In the genomic region with DNA sequence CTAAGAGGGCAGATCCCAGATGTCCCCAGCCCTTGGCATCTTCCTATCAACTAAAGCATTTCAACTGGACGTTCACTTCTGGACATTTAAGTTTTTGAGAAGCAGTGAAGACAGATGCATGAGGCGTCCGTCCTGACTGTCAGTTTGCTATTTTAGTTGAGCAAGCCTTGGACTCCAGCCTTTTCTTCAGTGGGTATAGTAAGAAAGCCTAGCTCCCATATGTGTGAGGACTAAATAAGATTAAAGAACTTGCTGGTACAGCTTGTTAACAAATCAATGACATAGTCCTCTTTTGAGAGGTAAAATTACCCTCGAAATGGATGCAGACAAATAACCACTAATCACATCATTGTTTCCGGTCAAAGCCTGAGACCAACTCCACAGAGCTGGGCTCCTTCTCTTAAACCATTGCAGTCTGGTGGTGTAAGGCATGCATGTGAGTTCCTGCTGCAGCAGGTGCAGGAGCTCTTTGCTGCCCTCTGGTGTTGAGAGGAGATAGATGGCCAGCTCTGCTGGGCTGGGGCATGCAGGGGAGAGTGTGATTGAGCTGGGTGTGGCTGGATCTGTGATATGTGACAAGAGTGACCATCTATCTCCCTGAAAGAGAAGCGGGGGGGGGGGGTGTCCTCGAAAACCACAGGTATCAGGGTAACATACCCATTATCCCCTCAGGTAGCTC, we compare ENCODE assay signal across 8 mouse cellular contexts. TPM values are rescaled to one million over a fixed set of nuclear protein-coding genes. Genes with fewer than 3 reads are reported as not detected.
DNase-seq lines count a peak whose midpoint lies in the region; ATAC-seq lines count a peak whose summit lies in the region.

No protein-coding gene starts in this region.

- H3K4me3 ChIP-seq in hindbrain, embryonic 13.5 days = no peak overlapping the region

- no peaks in the 10 kb centered on the region for H3K4me1 ChIP-seq in hindbrain, embryonic 13.5 days (replicated peaks)

- H3K9me3 ChIP-seq in hindbrain, embryonic 13.5 days = no peaks in the 10 kb centered on the region

- 57% methylated on average over 7 of the region's 7 CpGs for WGBS in hindbrain, embryonic 13.5 days

- DNase-seq in NIH3T3 (ENCODE audit: low read depth) = peak; percentile 87
- DNase-seq in cerebellum, adult 9-11 months = peak; percentile 59
- DNase-seq in frontal cortex, postnatal 25 days (ENCODE audit: low spot score in 2 of 2) = peak; percentile 17 to 30
- peak; percentile 21 to 64 for DNase-seq in layer of hippocampus, postnatal 25 days (ENCODE audit: extremely low spot score in 1 of 2, low spot score in 1 of 2)
- peak; percentile 84 for DNase-seq in lung, postnatal 14 days
- peak; percentile 85 for DNase-seq in retina, postnatal 1 day
- peak; percentile 58 to 59 for DNase-seq in thymus, postnatal 36 days

- H3K27ac ChIP-seq in hindbrain, embryonic 13.5 days = no peak overlapping the region

- ATAC-seq in hindbrain, embryonic 13.5 days (ENCODE audit: low FRiP score) = peak; percentile 90

- no peaks in the 10 kb centered on the region for H3K27me3 ChIP-seq in hindbrain, embryonic 13.5 days

- no peak overlapping the region for H3K9ac ChIP-seq in hindbrain, embryonic 13.5 days

- no peaks in the 10 kb centered on the region for H3K36me3 ChIP-seq in hindbrain, embryonic 13.5 days

- H3K4me2 ChIP-seq in hindbrain, embryonic 13.5 days = no peak overlapping the region

RNA-seq across cellular contexts. Expression of a gene that starts 29.2 kb away (rescaled TPM):
- 20.2 and 23.1 TPM in 2 replicates for polyA plus RNA-seq in hindbrain, embryonic 13.5 days (2015; fragmentation: Nextera tagmentation; extraction: Ambion mirVana)
- 1 to 10 TPM; 7.3 to 9.8 TPM for total RNA-seq in layer of hippocampus, postnatal 25 days (2021)

RNA-seq across cellular contexts. Expression of a gene that starts 29.5 kb away (rescaled TPM):
- polyA plus RNA-seq in hindbrain, embryonic 13.5 days (2015; fragmentation: Nextera tagmentation; extraction: Ambion mirVana) = 5.7 and 6.3 TPM in 2 replicates
- total RNA-seq in layer of hippocampus, postnatal 25 days (2021) = under 1 TPM; 0.57 to 0.73 TPM

Comparison
In these comparisons a context has a peak if more than half of its experiments do, and no peak if none do; other contexts are left out.
1. DNase-seq: peak in every context shown above with its lines; median percentile 87 in NIH3T3; 85 in retina, postnatal 1 day; 84 in lung, postnatal 14 days; 59 in cerebellum, adult 9-11 months; 58 in thymus, postnatal 36 days; 42 in layer of hippocampus, postnatal 25 days; 24 in frontal cortex, postnatal 25 days.